Mouse (Mus musculus): ENCODE results near the gene Nudt9.
"Not testable (repeated sequence)": the region's sequence is repeated elsewhere in the genome, so short reads cannot be mapped to it uniquely, and the experiment has no call there.

Nudt9 gene

GRCm38 (mm10) chr5:104046256-104047199, at the start of gene Nudt9:
Gene Nudt9, plus strand, starts transcription at chr5:104046306.
- DNase-seq (ENCODE audit: low read depth, low spot score), result peak; percentile 85

DNA sequence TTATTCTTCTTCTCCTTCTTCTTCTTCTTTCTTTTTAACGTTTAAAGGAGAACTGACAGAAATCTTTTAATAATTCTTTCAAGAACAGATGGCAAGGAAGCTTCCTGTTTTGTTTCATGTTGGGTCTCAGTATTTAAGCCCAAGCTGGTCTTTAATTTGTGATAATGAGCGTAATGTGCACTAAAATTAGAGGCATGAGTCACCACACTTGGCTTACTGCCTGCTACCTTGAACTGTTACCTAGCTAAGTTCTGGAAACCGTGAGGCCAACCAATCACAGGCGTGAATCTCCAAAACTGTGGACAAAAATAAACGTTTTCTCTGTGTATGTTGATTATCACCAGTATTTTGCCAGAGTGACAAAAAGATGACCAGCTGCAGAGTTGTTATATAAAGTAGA, 47.4 kb upstream of the Nudt9 start:
- no peak for DNase-seq (ENCODE audit: low read depth, low spot score)

- DNase-seq (ENCODE audit: low read depth, low spot score), result peak; percentile 57
Observed at GRCm38 (mm10) chr5:103999738-104000137, 46.4 kb upstream of the Nudt9 start.

- no peak for DNase-seq (ENCODE audit: low read depth, low spot score)
Observed at GRCm38 (mm10) chr5:104002549-104003255, 43.4 kb upstream of the Nudt9 start.

- no peak for DNase-seq (ENCODE audit: low read depth, low spot score)
Observed at GRCm38 (mm10) chr5:104003256-104003931, 42.7 kb upstream of the Nudt9 start.

DNA sequence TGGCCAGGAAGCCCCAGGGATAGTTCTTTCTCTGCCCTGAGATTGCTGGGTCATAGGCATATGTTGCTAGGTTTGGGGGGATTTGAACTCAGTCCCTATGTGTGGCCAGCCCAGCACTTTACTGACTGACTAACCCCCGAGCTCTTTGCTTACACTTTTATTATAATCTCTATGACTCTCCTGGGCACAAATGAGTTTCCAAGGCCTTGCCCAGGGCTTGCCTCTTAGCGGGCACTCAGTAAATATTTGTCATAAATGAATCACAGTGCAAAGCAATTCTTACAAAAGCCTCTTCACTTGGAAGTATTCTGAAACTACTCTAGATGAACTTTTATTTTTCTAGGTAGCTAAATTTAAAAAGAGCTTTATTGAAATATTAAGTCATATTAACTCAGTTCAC, 42.2 kb upstream of the Nudt9 start:
- no peak for DNase-seq (ENCODE audit: low read depth, low spot score)

DNA sequence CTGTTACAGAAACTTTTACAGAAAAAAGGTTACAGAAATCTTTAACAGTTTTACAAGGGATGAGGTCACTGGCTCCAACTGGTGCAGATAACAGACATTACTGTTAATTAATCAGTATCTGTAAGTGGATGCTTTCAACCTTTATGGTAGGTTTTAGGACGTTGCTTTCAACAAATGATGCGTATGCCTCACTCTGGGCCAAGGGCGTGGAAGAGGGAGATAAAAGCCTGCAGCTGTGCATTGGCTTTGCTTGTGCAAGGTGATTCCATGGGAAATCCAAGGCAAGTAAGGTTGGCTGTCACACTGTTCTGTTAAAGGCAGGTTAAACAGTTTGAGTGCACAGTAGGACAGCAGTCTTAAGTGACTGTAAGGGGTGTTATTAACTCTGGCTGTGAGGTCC, 39.3 kb upstream of the Nudt9 start:
- no peak for DNase-seq (ENCODE audit: low read depth, low spot score)

DNA sequence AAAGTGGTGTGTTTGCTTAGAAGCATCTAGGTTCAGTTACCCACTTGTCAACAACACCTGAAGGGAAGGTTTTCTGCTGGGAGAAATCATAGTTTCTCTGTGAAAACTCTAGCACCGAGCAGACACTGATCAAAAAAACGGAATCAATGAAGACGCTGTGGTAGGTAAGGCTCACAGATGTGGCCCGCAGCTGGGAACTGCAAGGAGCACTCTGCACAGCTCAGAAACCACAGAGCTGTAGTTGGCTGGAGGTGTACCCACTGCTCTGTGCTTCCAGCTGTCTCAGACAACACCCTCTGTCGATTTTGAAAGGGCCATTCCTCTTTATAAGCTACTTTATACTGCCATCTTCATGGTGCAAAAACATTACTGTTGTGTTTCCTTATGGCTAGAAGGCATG, 38.3 kb upstream of the Nudt9 start:
- no peak for DNase-seq (ENCODE audit: low read depth, low spot score)

DNA sequence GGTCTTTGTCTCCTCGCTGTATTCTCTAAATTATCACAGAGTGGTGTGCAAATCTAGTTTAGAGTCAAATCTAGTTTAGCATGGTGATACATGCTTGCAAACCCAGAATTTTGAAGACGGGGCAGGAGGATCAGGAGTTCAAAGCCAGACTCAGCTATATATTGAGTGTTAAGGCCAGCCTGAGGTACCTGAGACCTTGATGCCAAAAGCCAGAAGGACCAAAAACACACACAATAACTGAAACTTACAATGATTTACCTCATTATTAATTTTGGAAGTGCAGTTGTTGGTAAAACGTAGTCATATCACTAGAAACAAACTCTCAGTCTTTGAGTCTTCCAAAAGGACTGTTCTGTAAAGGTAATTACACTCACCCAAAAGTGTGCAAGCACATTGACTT, 36.7 kb upstream of the Nudt9 start:
- no peak for DNase-seq (ENCODE audit: low read depth, low spot score)

- no peak for DNase-seq (ENCODE audit: low read depth, low spot score)
Observed at GRCm38 (mm10) chr5:104010261-104010660, 35.8 kb upstream of the Nudt9 start.

- DNase-seq (ENCODE audit: low read depth, low spot score), result no peak
Observed at GRCm38 (mm10) chr5:104011419-104011818, 34.7 kb upstream of the Nudt9 start.

DNA sequence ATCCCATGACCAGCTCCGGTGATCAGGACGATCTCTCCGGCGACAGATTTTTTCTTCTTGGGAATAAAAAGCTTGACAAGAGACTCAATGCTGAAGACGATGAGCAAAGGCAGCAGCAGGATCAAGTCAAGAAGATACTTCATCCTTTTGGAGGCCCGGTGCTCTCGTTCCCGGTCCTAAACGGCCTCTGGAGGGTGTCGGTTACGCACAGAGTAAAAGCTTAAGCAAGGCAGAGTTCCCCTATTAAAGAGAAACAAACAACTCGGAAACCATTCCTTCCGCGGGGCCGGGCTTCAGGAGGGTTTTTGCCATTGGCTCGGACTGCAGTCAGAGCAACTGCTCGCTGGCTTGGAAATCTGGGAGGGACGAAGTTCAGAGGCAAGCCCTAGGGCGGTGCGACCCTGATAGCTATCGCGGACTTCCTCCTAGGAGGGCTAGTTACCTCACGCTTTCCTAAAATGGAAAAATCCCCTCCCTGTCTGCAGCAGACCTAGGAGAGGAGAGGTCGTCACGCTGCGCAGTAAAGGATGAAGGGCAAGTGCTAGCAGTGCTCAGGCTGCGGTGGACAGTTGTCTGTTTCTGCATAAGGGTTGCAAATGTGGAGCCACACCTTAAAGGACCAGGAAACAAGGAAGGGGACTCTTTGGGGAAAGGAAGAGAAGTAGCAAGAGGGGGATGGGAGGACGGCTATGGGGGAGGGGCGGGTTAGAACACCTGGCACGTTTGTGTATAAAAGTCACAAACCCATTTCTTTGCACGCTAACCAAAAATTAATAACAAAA, 24.3 kb upstream of the Nudt9 start, which contains the start of gene Hsd17b11:
TSS of gene Hsd17b11 (minus strand) at position 323 of the 782 bp plus-strand sequence.
- DNase-seq (ENCODE audit: low read depth, low spot score), result no peak

DNA sequence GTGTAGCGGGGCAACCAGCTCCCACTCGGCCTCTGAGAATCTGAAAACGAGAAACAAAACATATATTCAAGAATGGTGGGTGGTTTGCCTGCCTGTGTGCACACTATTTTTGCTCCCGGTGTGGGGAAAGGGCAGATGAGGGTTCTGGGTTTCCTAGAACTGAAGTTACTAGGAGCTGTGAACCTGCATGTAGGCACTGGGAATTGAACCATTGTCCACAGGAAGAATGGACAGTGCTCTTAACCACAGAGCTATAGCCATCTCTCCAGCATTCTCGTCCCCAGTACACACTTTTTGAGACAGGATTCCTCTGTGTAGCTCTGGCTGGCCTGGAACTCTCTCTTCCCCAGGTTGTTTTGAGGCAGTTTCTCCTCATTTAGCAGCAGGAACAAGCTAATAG, 23.5 kb upstream of the Nudt9 start:
- no peak for DNase-seq (ENCODE audit: low read depth, low spot score)

GRCm38 (mm10) chr5:104023289-104024020, 22.7 kb upstream of the Nudt9 start:
- no peak for DNase-seq (ENCODE audit: low read depth, low spot score)

DNA sequence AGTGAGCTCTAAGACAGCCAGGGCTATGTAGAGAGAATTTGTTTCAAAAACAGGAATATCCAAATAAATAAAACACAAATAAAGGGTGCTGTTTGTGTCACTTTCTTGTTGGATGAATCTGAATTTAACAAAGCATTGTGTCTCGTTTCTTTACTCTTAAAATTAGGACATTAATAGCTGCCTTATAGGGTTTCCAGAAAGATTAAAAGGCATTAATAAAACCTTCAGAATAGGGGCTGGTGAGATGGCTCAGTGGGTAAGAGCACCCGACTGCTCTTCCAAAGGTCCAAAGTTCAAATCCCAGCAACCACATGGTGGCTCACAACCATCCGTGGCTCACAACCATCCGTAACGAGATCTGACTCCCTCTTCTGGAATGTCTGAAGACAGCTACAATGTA, 21.9 kb upstream of the Nudt9 start:
- not testable (repeated sequence) for DNase-seq (ENCODE audit: low read depth, low spot score)

DNA sequence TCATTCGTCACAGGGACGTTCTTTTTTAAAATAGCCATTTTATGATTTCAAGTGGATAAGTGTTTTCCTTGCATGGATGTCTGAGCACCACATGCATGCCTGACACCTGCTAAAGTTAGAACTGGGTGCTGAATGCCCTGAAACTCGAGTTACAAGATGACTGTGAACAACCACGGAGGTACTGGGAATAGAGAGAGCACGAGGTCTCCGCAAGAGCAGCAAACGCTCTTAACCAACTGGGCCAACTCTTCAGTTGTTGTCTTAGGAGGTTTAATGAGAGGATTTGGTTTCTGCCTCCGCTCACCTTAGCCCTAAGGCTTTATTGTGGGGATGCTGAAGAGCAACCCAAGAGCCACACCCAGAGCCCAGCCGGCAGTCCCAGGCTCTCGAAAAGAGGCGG, 21.3 kb upstream of the Nudt9 start:
- no peak for DNase-seq (ENCODE audit: low read depth, low spot score)

DNA sequence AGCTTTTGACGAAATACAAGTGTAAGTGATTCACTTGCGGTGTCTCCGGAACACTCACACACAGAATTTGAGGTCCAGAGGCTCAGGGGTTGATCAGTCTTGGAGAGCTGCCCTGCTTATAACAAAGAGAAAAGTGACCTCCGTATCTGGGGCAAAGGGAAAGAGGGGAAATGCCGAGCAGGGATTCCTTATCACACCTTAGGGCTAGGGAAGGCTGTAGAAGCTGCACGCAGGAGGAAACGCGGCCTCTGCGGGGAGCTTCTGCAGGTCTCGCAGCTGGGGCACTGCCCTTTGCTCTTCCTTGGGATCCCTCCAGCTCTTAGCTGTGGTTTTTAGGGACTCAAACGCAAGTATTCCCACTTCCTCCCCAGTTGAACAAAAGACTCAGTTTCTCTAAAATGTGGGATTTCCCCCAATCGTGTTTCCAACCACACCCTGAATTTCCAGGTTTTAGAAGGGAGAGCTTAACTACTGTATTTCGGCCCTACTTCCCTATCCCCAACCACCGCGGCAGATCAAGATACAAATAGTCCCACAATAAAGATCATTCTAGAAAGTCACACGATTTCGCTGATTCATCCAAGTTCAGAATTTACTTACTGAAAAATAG, 20.8 kb upstream of the Nudt9 start:
- DNase-seq (ENCODE audit: low read depth, low spot score), result no peak

GRCm38 (mm10) chr5:104032434-104033097, 13.5 kb upstream of the Nudt9 start:
- no peak for DNase-seq (ENCODE audit: low read depth, low spot score)

DNA sequence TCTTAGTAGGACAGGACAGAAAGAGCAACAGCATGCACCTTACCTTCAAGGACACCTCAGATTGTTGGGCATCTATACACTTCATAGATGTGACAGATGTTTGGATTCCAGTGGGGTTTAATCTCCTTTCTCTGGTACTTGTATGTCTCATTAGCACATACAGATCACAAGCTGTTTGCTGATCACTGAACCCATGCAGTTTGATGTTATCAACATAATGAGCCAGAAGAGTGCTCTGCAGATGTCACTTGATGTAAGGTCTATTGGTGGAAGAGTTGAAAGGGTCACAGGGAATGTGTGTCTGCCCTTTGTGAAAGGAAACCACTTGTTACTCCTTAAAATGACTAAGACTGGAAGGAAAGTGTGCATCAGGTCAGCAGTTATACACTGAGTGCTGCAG, 11.0 kb upstream of the Nudt9 start:
- DNase-seq (ENCODE audit: low read depth, low spot score), result no peak

DNA sequence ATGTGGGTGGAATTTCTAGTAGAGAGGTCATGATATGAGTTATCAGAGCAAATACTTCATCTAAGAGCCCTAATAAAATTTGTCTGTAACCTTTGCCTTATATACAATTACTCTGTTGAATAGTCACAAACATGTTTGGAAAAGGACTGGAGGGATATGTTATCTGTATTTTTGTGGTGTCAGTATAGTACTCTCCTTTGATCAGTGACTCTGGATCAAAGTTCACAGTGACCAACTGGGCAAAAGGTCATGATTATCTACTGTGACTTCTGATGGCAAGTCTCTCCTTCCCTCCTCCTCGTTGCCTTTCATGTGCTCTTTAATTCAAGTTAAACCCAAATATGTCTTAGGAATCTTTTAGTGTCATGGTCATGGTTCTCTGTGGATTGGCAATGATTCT, 10.3 kb upstream of the Nudt9 start:
- no peak for DNase-seq (ENCODE audit: low read depth, low spot score)
